Mouse (Mus musculus): ENCODE results near the gene Cib1.

- TF ChIP-seq POLR2A (IDR thresholded peaks at IDR 0.05; ENCODE audit: borderline replicate concordance, extremely low read depth, insufficient read depth, insufficient read length, poor library complexity, severe bottlenecking) (no peak), CTCF (IDR thresholded peaks at IDR 0.05; ENCODE audit: borderline replicate concordance, extremely low read depth, insufficient read depth, insufficient read length) (no peak)
Observed at GRCm38 (mm10) chr7:80178037-80178729, 54.4 kb downstream of the Cib1 start.
